Mouse (Mus musculus) adrenal gland (tissue): Measurements from ENCODE around the gene Spns3.

Experiments used
- intact Hi-C: fragments of 180-260 bp; cut with DNase I; formaldehyde crosslinking; loops from one replicate; pipeline ENCODE4 v1.15.1; 2025

The Spns3 gene

DNA sequence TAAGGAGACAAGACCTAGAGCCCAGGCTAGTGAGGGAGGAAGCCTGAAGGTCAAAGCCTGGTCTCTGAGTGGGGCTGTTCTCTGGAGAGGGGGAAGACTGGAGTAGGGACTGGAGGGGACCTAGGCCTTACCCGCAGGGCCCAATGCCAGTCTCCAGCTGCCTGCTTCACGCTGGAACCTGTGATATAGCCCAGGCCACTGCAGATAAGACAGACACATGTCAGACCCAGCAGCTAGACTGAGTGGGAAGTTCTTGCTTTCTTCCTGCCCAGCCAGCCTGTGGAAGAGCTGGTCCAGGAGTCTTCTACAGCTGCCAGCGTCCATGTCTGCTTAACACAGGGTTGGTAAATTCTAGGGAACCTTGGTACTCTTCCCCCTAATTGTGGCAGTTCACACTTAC lies 91.8 kb downstream of the Spns3 start:
- intact Hi-C loops: no loop called here

DNA sequence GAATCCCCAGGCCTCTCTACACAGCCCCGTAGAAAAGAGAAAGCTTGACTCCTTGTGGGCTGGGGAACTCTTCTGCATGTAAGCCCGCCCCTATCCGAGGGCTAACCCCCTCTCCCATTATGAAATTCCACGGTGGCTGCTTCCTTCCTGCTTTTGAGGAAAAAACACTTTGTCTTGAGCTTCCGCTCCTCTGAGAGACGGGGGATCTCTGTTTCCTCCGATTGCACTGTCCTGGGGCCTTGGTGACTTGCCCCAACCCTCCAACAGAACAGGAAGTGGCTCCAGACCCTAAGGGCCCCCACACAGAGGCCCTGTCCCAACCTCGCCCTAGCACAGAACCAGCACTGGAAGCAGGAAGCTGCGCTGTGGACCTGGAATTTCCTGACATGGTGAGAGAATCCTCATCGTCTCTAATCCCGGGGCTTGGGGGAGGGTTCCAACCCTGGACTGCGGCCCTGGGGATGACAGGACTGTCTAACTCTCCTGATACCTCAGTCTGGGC lies 92.3 kb downstream of the Spns3 start:
- intact Hi-C loops: no loop called here

- intact Hi-C loops: no loop called here
Observed at GRCm38 (mm10) chr11:72455694-72456093, 94.6 kb downstream of the Spns3 start.

- intact Hi-C loops: no loop called here
Observed at GRCm38 (mm10) chr11:72453105-72453953, 97.0 kb downstream of the Spns3 start.

DNA sequence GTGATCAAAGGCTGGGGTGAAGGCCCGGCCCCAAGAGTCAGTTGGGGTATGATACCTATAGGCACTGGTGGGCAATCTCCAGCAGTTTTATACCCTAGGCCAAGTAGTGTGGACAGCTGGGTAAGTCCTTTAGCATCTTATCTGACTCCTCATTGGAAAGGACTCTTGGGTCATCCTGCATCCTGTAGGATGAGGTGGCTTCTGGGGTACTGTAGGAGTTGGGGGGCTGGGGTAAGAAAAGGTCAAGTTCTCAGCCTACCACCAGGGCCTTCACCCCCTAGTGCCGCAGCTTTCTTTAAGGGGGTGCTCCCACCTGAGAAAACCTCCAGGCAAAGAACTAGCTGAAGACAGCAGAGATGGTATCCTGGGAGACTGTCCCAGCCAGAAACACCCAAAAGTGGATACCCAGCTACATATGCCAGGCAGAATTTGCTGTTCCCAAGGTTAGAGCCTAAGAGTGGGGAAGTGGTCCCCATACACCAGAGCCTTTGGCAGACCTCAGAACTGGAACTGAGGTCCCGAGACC lies 98.1 kb downstream of the Spns3 start:
- intact Hi-C loops: no loop called here

- intact Hi-C loops: loop anchor here (5.0 kb wide), 1 partner anchor 40 kb away; the partner anchor contains the start of gene Spns2
Observed at GRCm38 (mm10) chr11:72447475-72447874, 102.8 kb downstream of the Spns3 start.

DNA sequence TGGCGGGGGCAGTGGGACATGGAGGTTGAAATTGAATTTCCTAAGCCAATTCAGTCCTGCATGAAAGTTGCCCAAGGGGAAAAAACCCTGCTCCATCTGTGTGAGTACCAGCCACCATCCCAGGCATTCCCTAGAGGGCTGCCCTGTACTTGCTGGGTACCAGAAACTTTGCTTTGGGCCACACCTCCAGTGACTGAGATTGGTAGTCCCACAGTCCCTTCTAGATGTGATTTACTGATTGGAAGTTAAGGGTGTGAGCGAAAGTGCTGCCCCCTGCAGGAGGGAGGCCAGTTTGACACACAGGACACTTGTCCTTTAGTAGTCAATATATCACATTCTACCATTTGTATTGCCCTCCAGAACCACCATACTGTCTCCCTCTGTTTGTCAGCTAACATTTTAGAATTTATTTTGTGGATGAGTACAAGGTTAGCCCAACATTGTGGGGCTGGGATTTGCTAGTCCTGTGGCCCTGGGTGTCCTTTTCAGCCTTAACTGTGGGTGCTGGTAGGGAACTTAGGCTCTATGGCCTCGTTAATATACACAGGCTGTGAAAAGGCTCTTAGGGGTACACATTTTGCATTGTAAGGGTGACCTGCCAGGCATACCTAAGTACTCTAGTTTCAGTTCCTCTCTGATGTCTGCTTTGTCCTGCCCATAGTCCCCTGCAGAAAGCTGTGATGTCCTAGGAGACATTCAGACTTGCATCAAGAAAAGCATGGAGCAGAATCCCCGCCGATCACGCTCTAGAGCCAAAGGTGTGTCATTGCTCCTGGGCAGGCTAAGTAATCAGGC lies 103.8 kb downstream of the Spns3 start:
- intact Hi-C loops: loop anchor here (5.0 kb wide), 1 partner anchor 41 kb away; the partner anchor contains the start of gene Spns2
